Mouse (Mus musculus) megakaryocyte, embryonic 14.5 days (primary cell): ENCODE results near the gene Pea15a. TPM values are rescaled to one million over a fixed set of nuclear protein-coding genes. Genes with fewer than 3 reads are reported as not detected.
"Not testable (repeated sequence)": the region's sequence is repeated elsewhere in the genome, so short reads cannot be mapped to it uniquely, and the experiment has no call there.

Experiments used
- H3K27me3 ChIP-seq: replicated peaks from 2 replicates; pipeline ENCODE3; 2012; ENCODE audit warnings: inconsistent platforms
- H3K36me3 ChIP-seq: replicated peaks from 2 replicates; pipeline ENCODE3; 2012; ENCODE audit warnings: low read length, inconsistent platforms, mixed read lengths
- H3K4me1 ChIP-seq: 2 replicates; pipeline ENCODE4 v1.6.1; 2012; ENCODE audit warnings: inconsistent platforms
- H3K4me3 ChIP-seq: replicated peaks from 2 replicates; pipeline ENCODE3; 2012; ENCODE audit warnings: moderate library complexity, mild to moderate bottlenecking, inconsistent platforms
- H3K9me3 ChIP-seq: 2 replicates; pipeline ENCODE4 v1.6.1; 2012; ENCODE audit warnings: inconsistent platforms
- FLI1 ChIP-seq: IDR thresholded peaks from 2 replicates; pipeline ENCODE4 v1.6.1; 2012; ENCODE audit warnings: low read length, inconsistent platforms, mixed read lengths
- GATA1 ChIP-seq: IDR thresholded peaks from 3 replicates; pipeline ENCODE4 v1.6.1; 2012; ENCODE audit warnings: mixed read lengths, low read length, inconsistent platforms, borderline replicate concordance
- polyA plus RNA-seq: library from polyadenylated mRNA; stranded (reverse); fragments of >175 nt; gene quantifications from 2 replicates; pipeline ENCODE4 v1.2.3, GENCODE M21; 2012; ENCODE audit warnings: low replicate concordance; ENCODE audit not compliant: insufficient read depth

Gene Pea15a
- 6.9 and 11.9 TPM in 2 replicates for polyA plus RNA-seq

GRCm38 (mm10) chr1:172206141-172206917, at the start of gene Pea15a:
Gene Pea15a (minus strand): TSS chr1:172206804.
- Histone ChIP-seq H3K4me1 (peaks cover 64% of the 10 kb centered on the region), H3K36me3 (peaks cover 58% of the 10 kb centered on the region), H3K9me3 (no peaks in the 10 kb centered on the region), H3K27me3 (peaks cover 2% of the 10 kb centered on the region), H3K4me3 (peak within 1 kb of the TSS; percentile 95)
- TF ChIP-seq GATA1, result no peak
- no peak for TF ChIP-seq FLI1

GRCm38 (mm10) chr1:172247679-172248078, 41.1 kb upstream of the Pea15a start:
- H3K36me3 ChIP-seq, result no peaks in the 10 kb centered on the region
- H3K9me3 ChIP-seq, result 0 out of 2 replicates have a peak, but pooled peaks cover 3% of the 10 kb centered on the region
- no peak for TF ChIP-seq GATA1
- no peak for TF ChIP-seq FLI1
- H3K4me1 ChIP-seq, result peaks cover 42% of the 10 kb centered on the region
- H3K4me3 ChIP-seq, result no peak overlapping the region
- H3K27me3 ChIP-seq, result peaks cover 12% of the 10 kb centered on the region

GRCm38 (mm10) chr1:172247216-172247615, 40.6 kb upstream of the Pea15a start:
- no peaks in the 10 kb centered on the region for H3K36me3 ChIP-seq
- peaks cover 46% of the 10 kb centered on the region for H3K4me1 ChIP-seq
- H3K4me3 ChIP-seq, result no peak overlapping the region
- 0 out of 2 replicates have a peak, but pooled peaks cover 3% of the 10 kb centered on the region for H3K9me3 ChIP-seq
- no peak for TF ChIP-seq GATA1
- TF ChIP-seq FLI1, result no peak
- peaks cover 12% of the 10 kb centered on the region for H3K27me3 ChIP-seq

GRCm38 (mm10) chr1:172244645-172245044, 38.0 kb upstream of the Pea15a start:
- not testable (repeated sequence) for H3K9me3 ChIP-seq, H3K36me3 ChIP-seq, H3K4me3 ChIP-seq, H3K27me3 ChIP-seq
- H3K4me1 ChIP-seq, result peaks cover 60% of the 10 kb centered on the region

- peak overlapping the region; percentile 7 for H3K4me3 ChIP-seq
- H3K4me1 ChIP-seq, result peaks cover 60% of the 10 kb centered on the region
- peaks cover 6% of the 10 kb centered on the region for H3K27me3 ChIP-seq
- 0 out of 2 replicates have a peak, but pooled peaks cover 3% of the 10 kb centered on the region for H3K9me3 ChIP-seq
- H3K36me3 ChIP-seq, result no peaks in the 10 kb centered on the region
- TF ChIP-seq GATA1 (no peak), FLI1 (no peak)
Measured at GRCm38 (mm10) chr1:172243547-172244205, 37.1 kb upstream of the Pea15a start.

- no peaks in the 10 kb centered on the region for H3K36me3 ChIP-seq
- TF ChIP-seq FLI1, result no peak
- no peak for TF ChIP-seq GATA1
- peaks cover 6% of the 10 kb centered on the region for H3K27me3 ChIP-seq
- peak overlapping the region; percentile 28 for H3K4me3 ChIP-seq
- peaks cover 54% of the 10 kb centered on the region for H3K4me1 ChIP-seq
- H3K9me3 ChIP-seq, result 0 out of 2 replicates have a peak, but pooled peaks cover 3% of the 10 kb centered on the region
Measured at GRCm38 (mm10) chr1:172242401-172242800, 35.8 kb upstream of the Pea15a start.

GRCm38 (mm10) chr1:172240945-172241708, 34.5 kb upstream of the Pea15a start:
- no peak for TF ChIP-seq GATA1
- TF ChIP-seq FLI1, result no peak
- Histone ChIP-seq H3K4me1 (peaks cover 47% of the 10 kb centered on the region), H3K9me3 (0 out of 2 replicates have a peak, but pooled peaks cover 3% of the 10 kb centered on the region), H3K4me3 (peak overlapping the region; percentile 56), H3K36me3 (no peaks in the 10 kb centered on the region), H3K27me3 (peaks cover 11% of the 10 kb centered on the region)

GRCm38 (mm10) chr1:172229215-172229614, 22.6 kb upstream of the Pea15a start:
- TF ChIP-seq FLI1, result no peak
- TF ChIP-seq GATA1, result no peak
- H3K4me1 ChIP-seq, result peaks cover 10% of the 10 kb centered on the region
- H3K36me3 ChIP-seq, result no peaks in the 10 kb centered on the region
- H3K27me3 ChIP-seq, result peaks cover 23% of the 10 kb centered on the region
- H3K9me3 ChIP-seq, result no peaks in the 10 kb centered on the region
- no peak overlapping the region for H3K4me3 ChIP-seq

- peaks cover 24% of the 10 kb centered on the region for H3K27me3 ChIP-seq
- no peaks in the 10 kb centered on the region for H3K9me3 ChIP-seq
- H3K36me3 ChIP-seq, result no peaks in the 10 kb centered on the region
- no peak overlapping the region for H3K4me3 ChIP-seq
- H3K4me1 ChIP-seq, result peaks cover 10% of the 10 kb centered on the region
- TF ChIP-seq FLI1 (no peak), GATA1 (no peak)
Measured at GRCm38 (mm10) chr1:172228209-172228608, 21.6 kb upstream of the Pea15a start.
